Mouse (Mus musculus): ENCODE data around the gene Ccl8.

Ccl8 gene

GRCm38 (mm10) chr11:82159126-82159525, 44.1 kb downstream of the Ccl8 start:
- CTCF ChIA-PET: interaction anchor here in 1 of 4 experiments (1.0 kb wide), 1 partner anchor 163 kb away, joined by 3 read pairs; no protein-coding TSS in a partner anchor
- POLR2A ChIA-PET: no interaction called here

DNA sequence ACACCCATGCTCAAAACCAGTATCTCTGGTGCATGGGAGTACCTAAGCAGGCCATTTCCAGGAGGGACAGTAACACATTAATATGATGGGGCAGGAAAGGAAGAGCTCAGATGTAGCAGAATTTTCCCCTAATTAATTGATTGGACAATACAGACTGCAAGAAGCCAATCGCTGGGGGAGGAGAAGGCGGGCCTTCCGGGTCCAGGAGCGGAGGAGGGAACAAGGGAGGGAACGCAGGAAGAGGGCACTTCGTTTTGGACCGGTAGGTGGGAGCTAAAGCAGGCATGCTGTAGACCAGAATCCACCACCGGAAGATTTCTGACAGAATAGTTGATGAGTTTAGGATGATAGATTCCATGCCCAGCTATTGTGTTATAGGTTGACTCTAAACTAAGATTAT, 48.3 kb downstream of the Ccl8 start:
- ChIA-PET CTCF (interaction anchor here in 3 of 4 experiments (0.8 to 1.4 kb wide), 3 partner anchors 12 to 223 kb away, joined by 3 to 10 read pairs (median 3); no protein-coding TSS in a partner anchor), POLR2A (interaction anchor here in 1 of 4 experiments (0.6 kb wide), 1 partner anchor 167 kb away, joined by 5 read pairs; no protein-coding TSS in a partner anchor)
